Mouse (Mus musculus) central nervous system, embryonic 18 days (tissue): ENCODE results near the gene Cep104. TPM values are rescaled to one million over a fixed set of nuclear protein-coding genes. Genes with fewer than 3 reads are reported as not detected.

Experiments
- polyA plus RNA-seq: library from polyadenylated mRNA; depleted of rRNA; stranded (reverse); fragments of >200 nt; gene quantifications from 2 replicates; pipeline ENCODE4 v1.2.3, GENCODE M21; 2012; rRNA removed

Gene Cep104
- 15.5 and 15.6 TPM in 2 replicates for polyA plus RNA-seq

GRCm38 (mm10) chr4:153974431-153975291 is at the start of gene Cep104, which contains the start of gene Dffb:
Cep104 (plus strand) TSS chr4:153975194.
Dffb (minus strand) TSS chr4:153975126.

GRCm38 (mm10) chr4:153956569-153957405 is 18.2 kb upstream of the Cep104 start, which contains the start of gene A430005L14Rik:
A430005L14Rik (plus strand) TSS chr4:153957237.

GRCm38 (mm10) chr4:154011646-154012089 is 36.7 kb downstream of the Cep104 start, which contains the start of gene Lrrc47:
Lrrc47 (plus strand) TSS chr4:154011731.

GRCm38 (mm10) chr4:154025641-154026440 is 50.8 kb downstream of the Cep104 start, which contains the start of gene Smim1:
Smim1 (minus strand) TSS chr4:154026230.

GRCm38 (mm10) chr4:154042577-154042976 is 67.6 kb downstream of the Cep104 start, which contains the start of gene Ccdc27:
Ccdc27 (minus strand) TSS chr4:154042677.

Other genes with a start within 250 kb of the Cep104 start
- 36.2 and 38.9 TPM in 2 replicates for gene A430005L14Rik, start 18.0 kb upstream of the Cep104 start, polyA plus RNA-seq
- 22.8 and 24.4 TPM in 2 replicates for gene Dffb, start 68 bp upstream of the Cep104 start, polyA plus RNA-seq
- 48.4 and 50.2 TPM in 2 replicates for gene Lrrc47, start 36.5 kb downstream of the Cep104 start, polyA plus RNA-seq
- gene Smim1, start 51.0 kb downstream of the Cep104 start, polyA plus RNA-seq = 6.2 and 9.0 TPM in 2 replicates
- gene Ccdc27, start 67.5 kb downstream of the Cep104 start, polyA plus RNA-seq = not detected in 2 replicates
- gene Trp73, start 165.0 kb downstream of the Cep104 start, polyA plus RNA-seq = 2.1 and 3.0 TPM in 2 replicates
- gene Wrap73, start 167.2 kb downstream of the Cep104 start, polyA plus RNA-seq = 46.1 and 46.8 TPM in 2 replicates
- 162 and 169 TPM in 2 replicates for gene Tprgl, start 185.5 kb downstream of the Cep104 start, polyA plus RNA-seq
- gene Megf6, start 195.5 kb downstream of the Cep104 start, polyA plus RNA-seq = 13.6 and 14.7 TPM in 2 replicates